In the genomic region with DNA sequence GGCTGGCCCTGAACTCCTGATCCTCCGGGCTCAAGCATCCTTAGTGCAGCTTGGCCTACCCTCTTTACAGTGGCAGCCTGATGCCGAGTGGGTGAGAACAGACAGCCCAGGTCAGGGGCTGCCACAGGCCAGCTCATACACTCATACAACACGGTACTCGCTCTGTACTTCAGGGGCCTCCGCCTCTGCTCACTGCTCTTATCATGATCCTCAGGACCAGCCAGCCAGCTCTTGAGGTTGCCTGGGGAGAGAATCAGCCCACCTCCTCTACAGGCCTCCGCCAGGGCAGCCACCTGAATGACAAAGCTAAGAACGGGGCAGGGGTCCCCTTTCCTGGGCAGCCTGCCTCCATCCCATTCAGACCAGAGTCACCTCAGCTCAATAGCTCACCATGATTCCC, we compare ENCODE assay signal across 11 mouse cellular contexts. TPM values are rescaled to one million over a fixed set of nuclear protein-coding genes. Genes with fewer than 3 reads are reported as not detected.
DNase-seq lines count a peak whose midpoint lies in the region; ATAC-seq and TF ChIP-seq lines count a peak whose summit lies in the region.
"Had no signal": no experiment of that assay in that cellular context is flagged by ENCODE, and none has a peak within 500 bp of the region (broad histone marks: within the 10 kb centered on the region; RNA-seq: fewer than 3 reads in every experiment).

No protein-coding gene starts in this region.

- 83% methylated on average over 7 of the region's 7 CpGs for WGBS in hindbrain, embryonic 12.5 days
- 84% methylated on average over 7 of the region's 7 CpGs for WGBS in hindbrain, embryonic 14.5 days
- 58% methylated on average over 7 of the region's 7 CpGs for WGBS in liver, embryonic 11.5 days
- 97% methylated on average over 7 of the region's 7 CpGs for WGBS in thymus, adult 2 months

- DNase-seq in hindbrain, embryonic 14.5 days (ENCODE audit: low spot score): no peak
- DNase-seq in liver, embryonic 11.5 days (ENCODE audit: low spot score): no peak
- DNase-seq in thymus, adult 2 months: no peak
- DNase-seq in right cerebral cortex, postnatal 14 days: no peak
- DNase-seq: right cerebral cortex, postnatal 4 days had no signal

- H3K4me3 ChIP-seq in erythroblast, embryonic 14.5 days (replicated peaks): peak overlapping the region; percentile 47
- H3K4me3 ChIP-seq in hindbrain, embryonic 12.5 days: no peak overlapping the region
- no peak overlapping the region for H3K4me3 ChIP-seq in hindbrain, embryonic 14.5 days (replicated peaks; ENCODE audit: low read length)
- H3K4me3 ChIP-seq in bone marrow macrophage, adult 2 months (ENCODE audit: insufficient read depth, low read length): peak overlapping the region; percentile 6; the same call in 1 of the 2 replicates
- peak overlapping the region; percentile 26; the same call in 1 of the 2 replicates for H3K4me3 ChIP-seq in liver, embryonic 11.5 days (ENCODE audit: low read depth, low read length)
- H3K4me3 ChIP-seq in thymus, adult 2 months (ENCODE audit: control insufficient read depth, insufficient read depth, low read length): no peak overlapping the region

- H3K4me1 ChIP-seq in erythroblast, embryonic 14.5 days (ENCODE audit: control insufficient read depth): peaks cover 96% of the 10 kb centered on the region
- H3K4me1 ChIP-seq in hindbrain, embryonic 12.5 days: peaks cover 50% of the 10 kb centered on the region
- H3K4me1 ChIP-seq in hindbrain, embryonic 14.5 days (replicated peaks; ENCODE audit: control insufficient read depth, insufficient read depth, low read length): peaks cover 26% of the 10 kb centered on the region
- H3K4me1 ChIP-seq in bone marrow macrophage, adult 2 months (ENCODE audit: control insufficient read depth, insufficient read depth, low read length): peaks cover 63% of the 10 kb centered on the region
- H3K4me1 ChIP-seq in liver, embryonic 11.5 days (replicated peaks; ENCODE audit: control insufficient read depth, insufficient read depth, low read length): peaks cover 83% of the 10 kb centered on the region
- H3K4me1 ChIP-seq in thymus, adult 2 months (replicated peaks; ENCODE audit: control insufficient read depth, insufficient read depth, low read length): peaks cover 43% of the 10 kb centered on the region

- no peak for TF ChIP-seq POLR2A in bone marrow macrophage, adult 2 months (IDR thresholded peaks at IDR 0.05; ENCODE audit: borderline replicate concordance, low read depth, low read length)
- TF ChIP-seq POLR2A in thymus, adult 2 months (IDR thresholded peaks at IDR 0.05; ENCODE audit: control insufficient read depth, extremely low read depth, insufficient read depth, low read length, poor library complexity): no peak

- TF ChIP-seq CTCF in bone marrow macrophage, adult 2 months (IDR thresholded peaks at IDR 0.05; ENCODE audit: low read depth, low read length): no peak
- TF ChIP-seq CTCF in thymus, adult 2 months (IDR thresholded peaks at IDR 0.05; ENCODE audit: borderline replicate concordance, control insufficient read depth, extremely low read depth, insufficient read depth, low read length, poor library complexity): no peak

- H3K9ac ChIP-seq in hindbrain, embryonic 12.5 days: peak overlapping the region; percentile 18; the same call in 1 of the 2 replicates
- H3K9ac ChIP-seq in hindbrain, embryonic 14.5 days: no peak overlapping the region
- H3K9ac ChIP-seq in liver, embryonic 11.5 days (ENCODE audit: low read depth, low read length): peak overlapping the region; percentile 55

- peaks cover 68% of the 10 kb centered on the region for H3K36me3 ChIP-seq in erythroblast, embryonic 14.5 days (ENCODE audit: control insufficient read depth)
- H3K36me3 ChIP-seq in hindbrain, embryonic 12.5 days: peaks cover 61% of the 10 kb centered on the region
- peaks cover 46% of the 10 kb centered on the region for H3K36me3 ChIP-seq in hindbrain, embryonic 14.5 days (replicated peaks; ENCODE audit: control insufficient read depth, insufficient read depth)
- H3K36me3 ChIP-seq in liver, embryonic 11.5 days (ENCODE audit: control insufficient read depth, insufficient read depth, low read length): peaks cover 16% of the 10 kb centered on the region; the same call in 1 of the 2 replicates
- peaks cover 4% of the 10 kb centered on the region; the same call in 1 of the 2 replicates for H3K36me3 ChIP-seq in thymus, adult 2 months (ENCODE audit: control insufficient read depth, insufficient read depth, low read length)

- no peak for ATAC-seq in erythroblast, adult 5-6 weeks (replicated peaks; ENCODE audit: low FRiP score, poor library complexity, severe bottlenecking)
- ATAC-seq in hindbrain, embryonic 12.5 days (ENCODE audit: low FRiP score): no peak
- no peak for ATAC-seq in hindbrain, embryonic 14.5 days (ENCODE audit: low FRiP score)
- ATAC-seq in liver, embryonic 11.5 days (replicated peaks; ENCODE audit: low FRiP score): peak; percentile 81
- ATAC-seq: forebrain, embryonic 14.5 days had no signal

- H3K4me2 ChIP-seq in hindbrain, embryonic 12.5 days (replicated peaks): no peak overlapping the region
- H3K4me2 ChIP-seq in hindbrain, embryonic 14.5 days (replicated peaks): no peak overlapping the region
- peak overlapping the region; percentile 51 for H3K4me2 ChIP-seq in liver, embryonic 11.5 days

- peaks cover 22% of the 10 kb centered on the region for H3K27me3 ChIP-seq in erythroblast, embryonic 14.5 days (ENCODE audit: control insufficient read depth)
- 0 out of 2 replicates have a peak, but pooled peaks cover 5% of the 10 kb centered on the region for H3K27me3 ChIP-seq in hindbrain, embryonic 12.5 days
- no peaks in the 10 kb centered on the region for H3K27me3 ChIP-seq in hindbrain, embryonic 14.5 days (ENCODE audit: control insufficient read depth, insufficient read depth, low read length)
- peaks cover 11% of the 10 kb centered on the region for H3K27me3 ChIP-seq in liver, embryonic 11.5 days (replicated peaks; ENCODE audit: control insufficient read depth, insufficient read depth, low read length)
- H3K27me3 ChIP-seq in thymus, adult 2 months (ENCODE audit: control insufficient read depth, insufficient read depth, low read length): no peaks in the 10 kb centered on the region
- H3K27me3 ChIP-seq: megakaryocyte, embryonic 14.5 days had no signal

- no peak overlapping the region for H3K27ac ChIP-seq in hindbrain, embryonic 12.5 days
- H3K27ac ChIP-seq in hindbrain, embryonic 14.5 days: no peak overlapping the region
- H3K27ac ChIP-seq in bone marrow macrophage, adult 2 months (ENCODE audit: insufficient read depth, low read depth, low read length): peak overlapping the region; percentile 94
- H3K27ac ChIP-seq in liver, embryonic 11.5 days (ENCODE audit: low read depth, low read length): peak overlapping the region; percentile 71
- H3K27ac ChIP-seq in thymus, adult 2 months (ENCODE audit: control insufficient read depth, insufficient read depth, low read length): no peak overlapping the region

- H3K9me3 ChIP-seq in erythroblast, embryonic 14.5 days (ENCODE audit: control insufficient read depth, low read length): no peaks in the 10 kb centered on the region; the same call in 1 of the 2 replicates
- H3K9me3 ChIP-seq in hindbrain, embryonic 12.5 days (replicated peaks): no peaks in the 10 kb centered on the region
- H3K9me3 ChIP-seq in hindbrain, embryonic 14.5 days (ENCODE audit: control insufficient read depth, low read length): no peaks in the 10 kb centered on the region
- H3K9me3 ChIP-seq in liver, embryonic 11.5 days (ENCODE audit: control insufficient read depth, low read length): no peaks in the 10 kb centered on the region
- H3K9me3 ChIP-seq: megakaryocyte, embryonic 14.5 days had no signal

RNA-seq across cellular contexts. Expression of gene Rflna, which starts 50.6 kb away (rescaled TPM):
- 0.02 TPM in 1 of 2 replicates, not detected in the other for polyA plus RNA-seq in erythroblast, embryonic 14.5 days (2012)
- total RNA-seq in erythroblast, adult 5-6 weeks (2015; ENCODE audit: low replicate concordance): not detected in 2 replicates
- not detected in 2 replicates for total RNA-seq in erythroblast, adult 5-6 weeks (2017; ENCODE audit: low replicate concordance)
- polyA plus RNA-seq in hindbrain, embryonic 12.5 days (2016; fragmentation: Nextera tagmentation; extraction: Ambion mirVana): 25.0 and 34.1 TPM in 2 replicates
- 5.8 and 6.4 TPM in 2 replicates for polyA plus RNA-seq in hindbrain, embryonic 14.5 days (2014; fragmentation: Nextera tagmentation; extraction: Ambion mirVana)
- polyA plus RNA-seq in bone marrow macrophage, adult 2 months (2012; ENCODE audit: insufficient read depth, insufficient read length, missing spikeins): not detected in 2 replicates
- polyA plus RNA-seq in liver, embryonic 11.5 days (2014; fragmentation: Nextera tagmentation; extraction: Ambion mirVana): 0.66 and 1.0 TPM in 2 replicates
- 3.4 and 4.5 TPM in 2 replicates for polyA plus RNA-seq in thymus, adult 2 months (2012; rRNA removed)

Comparison
In these comparisons a context has a peak if more than half of its experiments do, and no peak if none do; other contexts are left out.
1. H3K4me3 ChIP-seq: peak in erythroblast, embryonic 14.5 days (single experiment), bone marrow macrophage, adult 2 months (single experiment) and liver, embryonic 11.5 days (single experiment); none in hindbrain, embryonic 12.5 days (single experiment), hindbrain, embryonic 14.5 days (single experiment) and thymus, adult 2 months (single experiment).
2. H3K27ac ChIP-seq: peak in bone marrow macrophage, adult 2 months (single experiment) and liver, embryonic 11.5 days (single experiment); none in hindbrain, embryonic 12.5 days (single experiment), hindbrain, embryonic 14.5 days (single experiment) and thymus, adult 2 months (single experiment).